Mouse (Mus musculus): ENCODE results near the gene Afap1l2. TPM values are rescaled to one million over a fixed set of nuclear protein-coding genes. Genes with fewer than 3 reads are reported as not detected.

Afap1l2 gene
- total RNA-seq, 1 experiment, result 3.7 TPM

- no peak overlapping the region for H3K9ac ChIP-seq (ENCODE audit: insufficient read depth, low read depth, low read length, poor library complexity, severe bottlenecking)
- no peak overlapping the region for H3K4me3 ChIP-seq (ENCODE audit: insufficient read depth in 1 of 2, low read depth in 1 of 2, low read length in 2 of 2, poor library complexity in 1 of 2, severe bottlenecking in 1 of 2)
- no peaks in the 10 kb centered on the region for H3K9me3 ChIP-seq (ENCODE audit: control insufficient read depth, insufficient read depth, low read depth, low read length)
- TF ChIP-seq HCFC1 (IDR thresholded peaks at IDR 0.05; ENCODE audit: borderline replicate concordance, insufficient read depth, low read length) (no peak), MAFK (IDR thresholded peaks at IDR 0.05; ENCODE audit: insufficient read depth, low read depth, low read length) (no peak), ZNF384 (IDR thresholded peaks at IDR 0.05; ENCODE audit: low read depth, low read length) (no peak)
- no peak for DNase-seq (ENCODE audit: low read depth, low spot score)
- in situ Hi-C loops (cut with MboI; ENCODE audit: low sequenced_read_pairs in 2 of 2, unreplicated experiment in 2 of 2), result no loop called here
- no peaks in the 10 kb centered on the region for H3K36me3 ChIP-seq (ENCODE audit: control insufficient read depth, insufficient read depth, low read length, poor library complexity, severe bottlenecking)
- H3K4me1 ChIP-seq (ENCODE audit: control insufficient read depth in 2 of 2, insufficient read depth in 2 of 2, low read length in 2 of 2, poor library complexity in 1 of 2), result no peaks in the 10 kb centered on the region; a peak in 1 of 4 replicates
- H3K27ac ChIP-seq (ENCODE audit: insufficient read depth, low read depth, low read length, poor library complexity, severe bottlenecking), result no peak overlapping the region
Measured at GRCm38 (mm10) chr19:56867701-56868100, 140.3 kb downstream of the Afap1l2 start.

Other genes starting within 250 kb of the Afap1l2 start
- gene Ccdc186, start 186.0 kb downstream of the Afap1l2 start, total RNA-seq (2012; rRNA removed), result 16.3 and 16.9 TPM in 2 replicates
- 0.69 and 0.94 TPM in 2 replicates for gene Tdrd1, start 182.0 kb downstream of the Afap1l2 start, total RNA-seq (2012; rRNA removed)
- 3.0 and 5.9 TPM in 2 replicates for gene Vwa2, start 134.0 kb downstream of the Afap1l2 start, total RNA-seq (2012; rRNA removed)